Mouse (Mus musculus): ENCODE results near the gene Cand2. TPM values are rescaled to one million over a fixed set of nuclear protein-coding genes. Genes with fewer than 3 reads are reported as not detected.
A peak's percentile ranks its signal among the peaks of the same experiment; 100 is the strongest.

The Cand2 gene
- polyA plus RNA-seq, 1 experiment, result 3.0 TPM

GRCm38 (mm10) chr6:115846640-115847411, 72.5 kb downstream of the Cand2 start:
- Histone ChIP-seq H3K4me3 (ENCODE audit: insufficient read depth, low read length) (no peak overlapping the region), H3K4me1 (ENCODE audit: control insufficient read depth, insufficient read depth, low read length) (no peaks in the 10 kb centered on the region; the same call in 1 of the 2 replicates), H3K27ac (ENCODE audit: insufficient read depth, low read length) (no peak overlapping the region)
- peak; percentile 57 for TF ChIP-seq CTCF (IDR thresholded peaks at IDR 0.05; ENCODE audit: extremely low read depth, insufficient read depth, low read length)
- TF ChIP-seq POLR2A (IDR thresholded peaks at IDR 0.05; ENCODE audit: extremely low read depth, insufficient read depth, low read length), result no peak

- Histone ChIP-seq H3K27ac (ENCODE audit: insufficient read depth, low read length) (no peak overlapping the region), H3K4me3 (ENCODE audit: insufficient read depth, low read length) (no peak overlapping the region), H3K4me1 (ENCODE audit: control insufficient read depth, insufficient read depth, low read length) (no peaks in the 10 kb centered on the region; the same call in 1 of the 2 replicates)
- TF ChIP-seq CTCF (IDR thresholded peaks at IDR 0.05; ENCODE audit: extremely low read depth, insufficient read depth, low read length) (no peak), POLR2A (IDR thresholded peaks at IDR 0.05; ENCODE audit: extremely low read depth, insufficient read depth, low read length) (no peak)
Measured at GRCm38 (mm10) chr6:115848598-115849304, 74.4 kb downstream of the Cand2 start.

DNA sequence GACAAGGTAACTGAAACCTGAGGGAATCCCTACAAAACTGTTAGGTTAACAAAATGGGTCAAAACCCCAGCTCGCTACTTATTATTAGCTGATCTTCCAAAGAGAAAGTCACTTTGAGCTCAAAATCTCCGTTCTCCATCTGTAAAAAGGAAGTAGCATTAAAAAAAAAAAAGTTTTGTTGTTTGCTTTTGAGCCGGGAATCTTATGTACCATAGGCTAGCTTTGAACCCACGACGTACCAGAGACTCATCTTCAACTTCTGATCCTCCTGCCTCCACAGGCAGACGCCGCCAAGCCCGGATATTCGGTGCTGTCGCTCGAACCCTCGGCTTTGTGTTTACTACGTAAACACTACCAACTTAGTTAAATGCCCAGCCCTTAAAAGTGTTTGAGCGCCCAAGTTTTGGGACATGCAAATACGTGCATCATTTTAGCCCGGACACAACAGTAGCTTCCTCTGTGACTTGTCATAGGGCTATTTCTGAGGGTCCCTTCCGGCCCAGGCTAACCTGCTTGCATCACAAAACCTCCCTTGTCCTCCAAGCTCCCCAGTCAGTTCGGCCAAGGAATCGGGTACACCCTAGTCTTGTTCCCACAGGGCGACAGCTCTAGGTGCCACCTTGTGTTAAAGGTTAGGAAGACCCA, 78.2 kb downstream of the Cand2 start:
- no peaks in the 10 kb centered on the region; the same call in 1 of the 2 replicates for H3K4me1 ChIP-seq (ENCODE audit: control insufficient read depth, insufficient read depth, low read length)
- H3K4me3 ChIP-seq (ENCODE audit: insufficient read depth, low read length), result peak overlapping the region; percentile 39
- no peak overlapping the region for H3K27ac ChIP-seq (ENCODE audit: insufficient read depth, low read length)
- TF ChIP-seq CTCF (IDR thresholded peaks at IDR 0.05; ENCODE audit: extremely low read depth, insufficient read depth, low read length) (no peak), POLR2A (IDR thresholded peaks at IDR 0.05; ENCODE audit: extremely low read depth, insufficient read depth, low read length) (no peak)

DNA sequence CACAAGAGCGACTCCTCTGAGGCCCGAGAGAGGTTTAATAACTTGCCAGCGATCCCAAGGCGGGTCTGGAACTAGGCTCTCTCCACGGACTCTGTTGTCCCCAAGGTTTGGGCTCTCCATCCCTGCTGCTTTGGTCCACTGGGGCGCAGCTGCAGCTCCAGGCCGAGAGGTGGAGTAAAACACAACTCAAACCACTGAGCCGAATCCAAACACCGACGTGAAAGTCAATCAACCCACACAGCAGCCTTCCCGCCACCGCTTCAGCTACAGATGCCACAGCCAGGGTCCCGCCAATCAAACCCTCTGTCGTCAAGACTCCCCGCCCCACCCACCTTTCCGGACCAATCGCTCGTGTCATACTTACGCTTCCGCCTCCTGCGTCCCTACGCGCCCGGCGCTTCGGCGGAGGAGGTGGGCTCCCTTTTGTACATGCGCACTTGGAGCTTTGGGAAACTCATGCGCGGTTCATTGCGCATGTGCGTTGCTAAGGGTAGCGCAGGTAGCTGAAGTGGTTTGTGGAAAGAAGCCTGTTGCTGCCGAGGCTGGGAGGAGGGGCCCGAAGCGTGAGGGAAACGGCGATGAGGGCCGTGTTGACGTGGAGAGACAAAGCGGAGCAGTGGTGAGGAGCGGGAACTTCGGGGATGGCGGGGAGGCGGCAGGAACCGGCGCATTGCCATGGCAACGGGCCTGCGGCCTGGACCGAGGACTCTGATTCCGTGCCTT, 78.9 kb downstream of the Cand2 start, which contains the start of the genes Mbd4 and Ift122:
Gene Mbd4 (minus strand): TSS at position 281 of the 723 bp plus-strand sequence.
Gene Ift122 (plus strand): TSS at position 380 of the 723 bp plus-strand sequence.
- no peaks in the 10 kb centered on the region; the same call in 1 of the 2 replicates for H3K4me1 ChIP-seq (ENCODE audit: control insufficient read depth, insufficient read depth, low read length)
- H3K27ac ChIP-seq (ENCODE audit: insufficient read depth, low read length), result no peak within 1 kb of the TSS
- H3K4me3 ChIP-seq (ENCODE audit: insufficient read depth, low read length), result peak within 1 kb of the TSS; percentile 39
- peak; percentile 51; the same call in 1 of the 2 replicates for TF ChIP-seq POLR2A (IDR thresholded peaks at IDR 0.05; ENCODE audit: extremely low read depth, insufficient read depth, low read length)
- 0 out of 2 replicates have a peak, but pooled peaks have one; percentile 15 for TF ChIP-seq CTCF (IDR thresholded peaks at IDR 0.05; ENCODE audit: extremely low read depth, insufficient read depth, low read length)

- Histone ChIP-seq H3K4me1 (ENCODE audit: control insufficient read depth, insufficient read depth, low read length) (no peaks in the 10 kb centered on the region), H3K4me3 (ENCODE audit: insufficient read depth, low read length) (peak overlapping the region; percentile 39), H3K27ac (ENCODE audit: insufficient read depth, low read length) (no peak overlapping the region)
- TF ChIP-seq CTCF (IDR thresholded peaks at IDR 0.05; ENCODE audit: extremely low read depth, insufficient read depth, low read length) (no peak), POLR2A (IDR thresholded peaks at IDR 0.05; ENCODE audit: extremely low read depth, insufficient read depth, low read length) (no peak)
Measured at GRCm38 (mm10) chr6:115853985-115854384, 79.6 kb downstream of the Cand2 start.

- Histone ChIP-seq H3K4me3 (ENCODE audit: insufficient read depth, low read length) (no peak overlapping the region), H3K27ac (ENCODE audit: insufficient read depth, low read length) (no peak overlapping the region), H3K4me1 (ENCODE audit: control insufficient read depth, insufficient read depth, low read length) (no peaks in the 10 kb centered on the region)
- TF ChIP-seq CTCF (IDR thresholded peaks at IDR 0.05; ENCODE audit: extremely low read depth, insufficient read depth, low read length) (peak; percentile 15; the same call in 1 of the 2 replicates), POLR2A (IDR thresholded peaks at IDR 0.05; ENCODE audit: extremely low read depth, insufficient read depth, low read length) (no peak)
Measured at GRCm38 (mm10) chr6:115854432-115854831, 80.1 kb downstream of the Cand2 start.

Other genes starting within 250 kb of the Cand2 start
- gene Tsen2, start 229.9 kb upstream of the Cand2 start, polyA plus RNA-seq (2012; rRNA removed), result 20.4 and 21.4 TPM in 2 replicates
- gene Mkrn2os, start 182.0 kb upstream of the Cand2 start, polyA plus RNA-seq (2012; rRNA removed), result 0.23 TPM in 1 of 2 replicates, not detected in the other
- 24.5 and 27.1 TPM in 2 replicates for gene Mkrn2, start 172.6 kb upstream of the Cand2 start, polyA plus RNA-seq (2012; rRNA removed)
- 111 and 123 TPM in 2 replicates for gene Raf1, start 97.9 kb upstream of the Cand2 start, polyA plus RNA-seq (2012; rRNA removed)
- 5.5 TPM in 2 replicates for gene Tmem40, start 12.1 kb upstream of the Cand2 start, polyA plus RNA-seq (2012; rRNA removed)
- gene Rpl32, start 34.2 kb downstream of the Cand2 start, polyA plus RNA-seq (2012; rRNA removed), result 914 and 1,009 TPM in 2 replicates
- gene Efcab12, start 63.9 kb downstream of the Cand2 start, polyA plus RNA-seq (2012; rRNA removed), result 7.1 and 7.9 TPM in 2 replicates
- gene Mbd4, start 78.8 kb downstream of the Cand2 start, polyA plus RNA-seq (2012; rRNA removed), result 9.5 and 10.1 TPM in 2 replicates
- 31.2 and 34.7 TPM in 2 replicates for gene Ift122, start 78.9 kb downstream of the Cand2 start, polyA plus RNA-seq (2012; rRNA removed)
- 0.84 and 0.91 TPM in 2 replicates for gene Rho, start 157.2 kb downstream of the Cand2 start, polyA plus RNA-seq (2012; rRNA removed)
- not detected in 2 replicates for gene H1foo, start 170.4 kb downstream of the Cand2 start, polyA plus RNA-seq (2012; rRNA removed)
- 103 and 115 TPM in 2 replicates for gene Plxnd1, start 220.5 kb downstream of the Cand2 start, polyA plus RNA-seq (2012; rRNA removed)

All from cortical plate, adult 2 months (tissue).